Mouse (Mus musculus) ES-Bruce4 (cell line): ENCODE results near the gene Nsg2.

Experiments
- CTCF ChIP-seq: IDR thresholded peaks from one replicate; pipeline ENCODE4 v1.8.1; 2011; ENCODE audit warnings: low read depth, low read length
- EP300 ChIP-seq: IDR thresholded peaks from 2 replicates; pipeline ENCODE4 v1.6.1; 2011; ENCODE audit warnings: low read depth, low read length; ENCODE audit not compliant: insufficient read depth
- POLR2A ChIP-seq: IDR thresholded peaks from one replicate; pipeline ENCODE4 v1.8.1; 2011; ENCODE audit warnings: low read length; ENCODE audit not compliant: insufficient read depth

- TF ChIP-seq CTCF (no peak), EP300 (no peak), POLR2A (no peak)
These were observed 8.6 kb downstream of the Nsg2 start for GRCm38 (mm10) chr11:32008852-32009251.
